Mouse (Mus musculus): ENCODE measurements around the gene Gclc. TPM values are rescaled to one million over a fixed set of nuclear protein-coding genes. Genes with fewer than 3 reads are reported as not detected.

The Gclc gene
- polyA plus RNA-seq, 1 experiment, result 13.0 TPM

- H3K27ac ChIP-seq (ENCODE audit: insufficient read depth, low read depth, low read length), result no peak overlapping the region
- TF ChIP-seq POLR2A (IDR thresholded peaks at IDR 0.05; ENCODE audit: low read depth, low read length) (no peak), CTCF (IDR thresholded peaks at IDR 0.05; ENCODE audit: extremely low read depth, insufficient read length, insufficient replicate concordance, low read depth, low read length) (peak; percentile 42; the same call in 1 of the 2 replicates)
- 62% methylated on average over 7 of the region's 7 CpGs for WGBS
- no peaks in the 10 kb centered on the region for H3K36me3 ChIP-seq (ENCODE audit: control insufficient read depth, insufficient read depth, low read length)
- H3K4me1 ChIP-seq (ENCODE audit: control insufficient read depth, insufficient read depth, insufficient read length, low read length), result 0 out of 2 replicates have a peak, but pooled peaks cover 2% of the 10 kb centered on the region
- no peak overlapping the region for H3K4me3 ChIP-seq (ENCODE audit: low read depth, low read length)
- no peaks in the 10 kb centered on the region for H3K27me3 ChIP-seq (ENCODE audit: control insufficient read depth, insufficient read depth, low read length)
Observed at GRCm38 (mm10) chr9:77802461-77802860, 48.1 kb downstream of the Gclc start.

GRCm38 (mm10) chr9:77806426-77806825 lies 52.1 kb downstream of the Gclc start:
- TF ChIP-seq POLR2A (IDR thresholded peaks at IDR 0.05; ENCODE audit: low read depth, low read length), result no peak
- TF ChIP-seq CTCF (IDR thresholded peaks at IDR 0.05; ENCODE audit: extremely low read depth, insufficient read length, insufficient replicate concordance, low read depth, low read length), result no peak
- no peaks in the 10 kb centered on the region for H3K36me3 ChIP-seq (ENCODE audit: control insufficient read depth, insufficient read depth, low read length)
- no peak overlapping the region for H3K4me3 ChIP-seq (ENCODE audit: low read depth, low read length)
- H3K27me3 ChIP-seq (ENCODE audit: control insufficient read depth, insufficient read depth, low read length), result no peaks in the 10 kb centered on the region
- H3K4me1 ChIP-seq (ENCODE audit: control insufficient read depth, insufficient read depth, insufficient read length, low read length), result no peaks in the 10 kb centered on the region
- WGBS, result 29% methylated on average over 3 of the region's 3 CpGs
- H3K27ac ChIP-seq (ENCODE audit: insufficient read depth, low read depth, low read length), result no peak overlapping the region

- Histone ChIP-seq H3K36me3 (ENCODE audit: control insufficient read depth, insufficient read depth, low read length) (no peaks in the 10 kb centered on the region), H3K4me3 (ENCODE audit: low read depth, low read length) (no peak overlapping the region), H3K27ac (ENCODE audit: insufficient read depth, low read depth, low read length) (no peak overlapping the region), H3K27me3 (ENCODE audit: control insufficient read depth, insufficient read depth, low read length) (no peaks in the 10 kb centered on the region), H3K4me1 (ENCODE audit: control insufficient read depth, insufficient read depth, insufficient read length, low read length) (no peaks in the 10 kb centered on the region)
- WGBS, result 12% methylated on average over 12 of the region's 12 CpGs
- TF ChIP-seq POLR2A (IDR thresholded peaks at IDR 0.05; ENCODE audit: low read depth, low read length) (no peak), CTCF (IDR thresholded peaks at IDR 0.05; ENCODE audit: extremely low read depth, insufficient read length, insufficient replicate concordance, low read depth, low read length) (peak; percentile 95; the same call in 1 of the 2 replicates)
Observed at GRCm38 (mm10) chr9:77806842-77807668, 52.7 kb downstream of the Gclc start.

GRCm38 (mm10) chr9:77808481-77808880 lies 54.1 kb downstream of the Gclc start:
- no peak for TF ChIP-seq POLR2A (IDR thresholded peaks at IDR 0.05; ENCODE audit: low read depth, low read length)
- TF ChIP-seq CTCF (IDR thresholded peaks at IDR 0.05; ENCODE audit: extremely low read depth, insufficient read length, insufficient replicate concordance, low read depth, low read length), result no peak
- Histone ChIP-seq H3K4me1 (ENCODE audit: control insufficient read depth, insufficient read depth, insufficient read length, low read length) (no peaks in the 10 kb centered on the region), H3K27ac (ENCODE audit: insufficient read depth, low read depth, low read length) (no peak overlapping the region), H3K4me3 (ENCODE audit: low read depth, low read length) (no peak overlapping the region), H3K36me3 (ENCODE audit: control insufficient read depth, insufficient read depth, low read length) (no peaks in the 10 kb centered on the region), H3K27me3 (ENCODE audit: control insufficient read depth, insufficient read depth, low read length) (no peaks in the 10 kb centered on the region)
- WGBS, result 40% methylated on average over 6 of the region's 6 CpGs

GRCm38 (mm10) chr9:77818858-77819257 lies 64.5 kb downstream of the Gclc start:
- H3K36me3 ChIP-seq (ENCODE audit: control insufficient read depth, insufficient read depth, low read length), result no peaks in the 10 kb centered on the region
- no peak for TF ChIP-seq CTCF (IDR thresholded peaks at IDR 0.05; ENCODE audit: extremely low read depth, insufficient read length, insufficient replicate concordance, low read depth, low read length)
- no peak for TF ChIP-seq POLR2A (IDR thresholded peaks at IDR 0.05; ENCODE audit: low read depth, low read length)
- no peaks in the 10 kb centered on the region for H3K27me3 ChIP-seq (ENCODE audit: control insufficient read depth, insufficient read depth, low read length)
- 65% methylated on average over 7 of the region's 7 CpGs for WGBS
- no peak overlapping the region for H3K4me3 ChIP-seq (ENCODE audit: low read depth, low read length)
- no peaks in the 10 kb centered on the region for H3K4me1 ChIP-seq (ENCODE audit: control insufficient read depth, insufficient read depth, insufficient read length, low read length)
- H3K27ac ChIP-seq (ENCODE audit: insufficient read depth, low read depth, low read length), result no peak overlapping the region

- no peaks in the 10 kb centered on the region for H3K36me3 ChIP-seq (ENCODE audit: control insufficient read depth, insufficient read depth, low read length)
- H3K4me1 ChIP-seq (ENCODE audit: control insufficient read depth, insufficient read depth, insufficient read length, low read length), result no peaks in the 10 kb centered on the region
- 71% methylated on average over 2 of the region's 2 CpGs for WGBS
- H3K27me3 ChIP-seq (ENCODE audit: control insufficient read depth, insufficient read depth, low read length), result no peaks in the 10 kb centered on the region
- no peak overlapping the region for H3K27ac ChIP-seq (ENCODE audit: insufficient read depth, low read depth, low read length)
- TF ChIP-seq CTCF (IDR thresholded peaks at IDR 0.05; ENCODE audit: extremely low read depth, insufficient read length, insufficient replicate concordance, low read depth, low read length) (peak; percentile 26; the same call in 1 of the 2 replicates), POLR2A (IDR thresholded peaks at IDR 0.05; ENCODE audit: low read depth, low read length) (no peak)
- H3K4me3 ChIP-seq (ENCODE audit: low read depth, low read length), result no peak overlapping the region
Observed at GRCm38 (mm10) chr9:77819318-77819717, 65.0 kb downstream of the Gclc start.

- no peak for TF ChIP-seq CTCF (IDR thresholded peaks at IDR 0.05; ENCODE audit: extremely low read depth, insufficient read length, insufficient replicate concordance, low read depth, low read length)
- TF ChIP-seq POLR2A (IDR thresholded peaks at IDR 0.05; ENCODE audit: low read depth, low read length), result no peak
- Histone ChIP-seq H3K27me3 (ENCODE audit: control insufficient read depth, insufficient read depth, low read length) (no peaks in the 10 kb centered on the region), H3K27ac (ENCODE audit: insufficient read depth, low read depth, low read length) (no peak overlapping the region), H3K4me1 (ENCODE audit: control insufficient read depth, insufficient read depth, insufficient read length, low read length) (peaks cover 2% of the 10 kb centered on the region; the same call in 1 of the 2 replicates), H3K36me3 (ENCODE audit: control insufficient read depth, insufficient read depth, low read length) (no peaks in the 10 kb centered on the region), H3K4me3 (ENCODE audit: low read depth, low read length) (no peak overlapping the region)
- WGBS, result 59% methylated on average over 4 of the region's 4 CpGs
Observed at GRCm38 (mm10) chr9:77820836-77821235, 66.5 kb downstream of the Gclc start.

All from small intestine, adult 2 months (tissue).